Mouse (Mus musculus): ENCODE measurements around the gene Hopx. TPM values are rescaled to one million over a fixed set of nuclear protein-coding genes. Genes with fewer than 3 reads are reported as not detected.
A peak's percentile ranks its signal among the peaks of the same experiment; 100 is the strongest.
"Not testable (repeated sequence)": the region's sequence is repeated elsewhere in the genome, so short reads cannot be mapped to it uniquely, and the experiment has no call there.

Hopx gene
- polyA plus RNA-seq, 1 experiment from 2014 or later: 2.4 TPM

DNA sequence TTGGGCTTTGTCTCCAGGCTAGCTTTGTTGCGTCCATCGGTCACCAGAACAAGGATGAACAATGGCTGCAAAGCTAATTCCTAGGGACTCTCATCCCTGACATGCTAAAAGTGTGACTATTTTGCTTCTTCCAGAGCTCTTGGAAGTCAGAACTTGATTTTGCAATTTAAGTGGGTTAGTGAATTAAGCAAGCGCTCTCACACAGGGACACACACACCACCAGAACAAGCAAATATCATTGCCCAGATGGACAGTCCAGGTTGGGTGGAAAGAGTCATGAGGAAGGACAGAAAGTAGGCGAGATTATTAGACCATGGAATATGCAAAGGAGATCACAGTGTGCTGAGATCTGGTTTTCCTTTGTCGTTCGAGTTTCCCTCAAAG, 14.9 kb downstream of the Hopx start:
- DNase-seq (no peak), ATAC-seq (ENCODE audit: insufficient read depth) (no peak)
- peaks cover 4% of the 10 kb centered on the region; the same call in 1 of the 2 replicates for H3K4me1 ChIP-seq (ENCODE audit: insufficient read depth)
- H3K27ac ChIP-seq (ENCODE audit: low read depth): no peak overlapping the region
- H3K9ac ChIP-seq: no peak overlapping the region
- no peaks in the 10 kb centered on the region for H3K36me3 ChIP-seq (ENCODE audit: insufficient read depth)
- no peak for TF ChIP-seq CTCF (IDR thresholded peaks at IDR 0.05; ENCODE audit: low read depth)
- H3K9me3 ChIP-seq (ENCODE audit: low read depth, low read length): no peaks in the 10 kb centered on the region
- WGBS: 88% methylated on average over 6 of the region's 6 CpGs
- no peak overlapping the region for H3K4me3 ChIP-seq (ENCODE audit: low read depth, low read length)
- H3K27me3 ChIP-seq (ENCODE audit: insufficient read depth, low read length): no peaks in the 10 kb centered on the region
- H3K4me2 ChIP-seq: no peak overlapping the region

DNA sequence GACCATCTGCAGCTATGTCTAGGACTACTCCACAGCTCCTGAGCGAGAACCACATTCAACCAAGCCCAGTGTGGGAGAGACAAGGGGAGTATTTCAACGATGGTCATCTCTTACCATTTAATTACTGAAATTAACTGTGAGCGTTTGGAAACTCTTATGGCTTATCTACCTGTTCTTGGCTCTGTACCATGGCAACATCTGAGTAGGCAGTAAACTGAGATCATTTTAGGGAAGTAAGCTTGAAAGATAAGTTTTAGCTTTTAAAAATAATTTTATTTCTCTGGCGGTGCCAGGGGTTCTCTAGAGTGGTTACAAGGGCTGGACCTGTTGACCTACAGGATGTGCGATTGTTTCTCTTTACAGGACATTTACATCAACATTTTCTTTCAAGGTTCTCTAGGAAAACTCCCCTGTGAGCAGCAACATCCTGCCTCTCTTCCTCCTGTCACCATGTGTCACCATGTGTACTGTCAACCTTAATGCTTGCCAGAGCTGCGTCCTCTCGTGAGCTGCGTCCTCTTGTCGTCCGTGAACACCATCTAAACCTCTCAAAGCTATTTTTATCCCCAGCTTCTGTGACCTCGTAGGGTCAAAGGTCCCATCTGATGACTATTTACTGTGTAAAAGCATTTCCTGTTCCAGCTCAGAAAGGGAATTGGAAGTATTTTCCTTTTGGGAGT, 15.5 kb downstream of the Hopx start:
- no peak overlapping the region for H3K4me3 ChIP-seq (ENCODE audit: low read depth, low read length)
- WGBS: 47% methylated on average over 11 of the region's 11 CpGs
- TF ChIP-seq CTCF (IDR thresholded peaks at IDR 0.05; ENCODE audit: low read depth): no peak
- H3K4me2 ChIP-seq: no peak overlapping the region
- H3K27ac ChIP-seq (ENCODE audit: low read depth): no peak overlapping the region
- peak; percentile 49 for DNase-seq
- no peak overlapping the region for H3K9ac ChIP-seq
- peaks cover 4% of the 10 kb centered on the region; the same call in 1 of the 2 replicates for H3K4me1 ChIP-seq (ENCODE audit: insufficient read depth)
- no peaks in the 10 kb centered on the region for H3K27me3 ChIP-seq (ENCODE audit: insufficient read depth, low read length)
- no peaks in the 10 kb centered on the region for H3K36me3 ChIP-seq (ENCODE audit: insufficient read depth)
- no peaks in the 10 kb centered on the region for H3K9me3 ChIP-seq (ENCODE audit: low read depth, low read length)
- ATAC-seq (ENCODE audit: insufficient read depth): no peak

DNA sequence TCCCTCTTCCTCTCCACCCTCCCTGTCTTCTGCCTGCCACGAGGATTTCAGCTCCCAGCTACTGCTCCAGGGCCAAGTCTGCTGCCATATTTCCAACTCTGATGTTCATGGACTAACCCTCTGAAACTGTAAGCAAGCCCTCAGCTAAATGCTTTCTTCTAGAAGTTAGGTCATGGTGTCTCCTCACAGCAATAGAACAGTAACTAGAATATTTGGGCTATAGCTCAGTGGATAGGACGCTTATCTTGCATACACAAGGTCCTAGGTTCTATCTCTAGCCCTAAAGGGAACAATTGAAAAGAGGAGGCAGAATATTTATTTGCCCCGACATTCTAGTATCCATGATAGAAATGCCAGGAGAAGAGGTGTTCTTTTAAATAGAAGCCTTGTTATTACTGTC, 16.0 kb downstream of the Hopx start:
- no peak for DNase-seq
- H3K4me1 ChIP-seq (ENCODE audit: insufficient read depth): peaks cover 4% of the 10 kb centered on the region; the same call in 1 of the 2 replicates
- H3K9me3 ChIP-seq (ENCODE audit: low read depth, low read length): no peaks in the 10 kb centered on the region
- no peak overlapping the region for H3K4me3 ChIP-seq (ENCODE audit: low read depth, low read length)
- 86% methylated on average over 3 of the region's 3 CpGs for WGBS
- no peak for ATAC-seq (ENCODE audit: insufficient read depth)
- TF ChIP-seq CTCF (IDR thresholded peaks at IDR 0.05; ENCODE audit: low read depth): no peak
- no peak overlapping the region for H3K27ac ChIP-seq (ENCODE audit: low read depth)
- H3K4me2 ChIP-seq: no peak overlapping the region
- H3K36me3 ChIP-seq (ENCODE audit: insufficient read depth): no peaks in the 10 kb centered on the region
- H3K9ac ChIP-seq: no peak overlapping the region
- H3K27me3 ChIP-seq (ENCODE audit: insufficient read depth, low read length): no peaks in the 10 kb centered on the region

DNA sequence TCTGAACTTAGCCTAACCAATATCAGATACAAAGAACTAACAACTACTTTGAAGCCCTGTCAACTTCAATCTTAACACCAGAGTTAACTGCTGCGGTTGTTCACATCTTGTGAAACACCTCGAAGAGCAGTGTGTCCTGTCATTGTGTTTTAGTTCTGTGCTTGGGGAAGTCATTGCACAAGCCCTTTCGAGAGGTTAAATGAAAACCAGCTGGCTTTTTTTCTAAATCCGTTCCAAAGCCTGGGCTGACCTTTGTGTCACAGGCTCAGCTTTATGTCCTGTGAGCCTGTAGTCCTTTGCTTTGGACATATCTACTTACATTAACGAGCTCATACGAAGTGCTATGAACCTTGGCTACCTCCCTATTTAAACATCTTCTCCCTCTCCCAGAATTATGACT, 17.2 kb downstream of the Hopx start:
- no peak overlapping the region for H3K9ac ChIP-seq
- no peak overlapping the region for H3K27ac ChIP-seq (ENCODE audit: low read depth)
- no peaks in the 10 kb centered on the region for H3K9me3 ChIP-seq (ENCODE audit: low read depth, low read length)
- H3K36me3 ChIP-seq (ENCODE audit: insufficient read depth): no peaks in the 10 kb centered on the region
- TF ChIP-seq CTCF (IDR thresholded peaks at IDR 0.05; ENCODE audit: low read depth): no peak
- no peaks in the 10 kb centered on the region for H3K27me3 ChIP-seq (ENCODE audit: insufficient read depth, low read length)
- ATAC-seq (ENCODE audit: insufficient read depth): no peak
- no peak overlapping the region for H3K4me2 ChIP-seq
- no peak overlapping the region for H3K4me3 ChIP-seq (ENCODE audit: low read depth, low read length)
- 45% methylated on average over 6 of the region's 6 CpGs for WGBS
- peaks cover 4% of the 10 kb centered on the region; the same call in 1 of the 2 replicates for H3K4me1 ChIP-seq (ENCODE audit: insufficient read depth)
- no peak for DNase-seq

DNA sequence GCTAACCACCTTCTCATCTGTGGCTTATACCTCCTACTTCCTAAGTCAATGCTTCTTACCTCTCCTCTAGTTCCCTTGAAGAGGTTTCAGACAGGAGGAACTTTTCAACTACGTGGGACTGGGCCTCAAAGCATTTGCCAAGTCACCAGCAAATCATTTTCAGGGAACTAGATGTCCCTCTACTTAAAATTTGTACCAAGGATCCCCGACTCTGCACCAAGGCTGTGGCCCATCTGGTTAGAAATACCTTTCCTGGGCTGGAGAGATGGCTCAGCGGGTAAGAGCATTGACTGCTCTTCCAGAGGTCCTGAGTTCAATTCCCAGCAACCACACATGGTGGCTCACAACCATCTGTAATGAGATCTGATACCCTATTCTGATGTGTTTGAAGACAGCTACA, 18.7 kb downstream of the Hopx start:
- ATAC-seq (ENCODE audit: insufficient read depth); H3K9ac ChIP-seq; H3K36me3 ChIP-seq (ENCODE audit: insufficient read depth); H3K27ac ChIP-seq (ENCODE audit: low read depth); H3K4me2 ChIP-seq; DNase-seq; H3K4me1 ChIP-seq (ENCODE audit: insufficient read depth); H3K9me3 ChIP-seq (ENCODE audit: low read depth, low read length); H3K4me3 ChIP-seq (ENCODE audit: low read depth, low read length); H3K27me3 ChIP-seq (ENCODE audit: insufficient read depth, low read length): not testable (repeated sequence)
- WGBS: 86% methylated on average over 3 of the region's 3 CpGs

DNA sequence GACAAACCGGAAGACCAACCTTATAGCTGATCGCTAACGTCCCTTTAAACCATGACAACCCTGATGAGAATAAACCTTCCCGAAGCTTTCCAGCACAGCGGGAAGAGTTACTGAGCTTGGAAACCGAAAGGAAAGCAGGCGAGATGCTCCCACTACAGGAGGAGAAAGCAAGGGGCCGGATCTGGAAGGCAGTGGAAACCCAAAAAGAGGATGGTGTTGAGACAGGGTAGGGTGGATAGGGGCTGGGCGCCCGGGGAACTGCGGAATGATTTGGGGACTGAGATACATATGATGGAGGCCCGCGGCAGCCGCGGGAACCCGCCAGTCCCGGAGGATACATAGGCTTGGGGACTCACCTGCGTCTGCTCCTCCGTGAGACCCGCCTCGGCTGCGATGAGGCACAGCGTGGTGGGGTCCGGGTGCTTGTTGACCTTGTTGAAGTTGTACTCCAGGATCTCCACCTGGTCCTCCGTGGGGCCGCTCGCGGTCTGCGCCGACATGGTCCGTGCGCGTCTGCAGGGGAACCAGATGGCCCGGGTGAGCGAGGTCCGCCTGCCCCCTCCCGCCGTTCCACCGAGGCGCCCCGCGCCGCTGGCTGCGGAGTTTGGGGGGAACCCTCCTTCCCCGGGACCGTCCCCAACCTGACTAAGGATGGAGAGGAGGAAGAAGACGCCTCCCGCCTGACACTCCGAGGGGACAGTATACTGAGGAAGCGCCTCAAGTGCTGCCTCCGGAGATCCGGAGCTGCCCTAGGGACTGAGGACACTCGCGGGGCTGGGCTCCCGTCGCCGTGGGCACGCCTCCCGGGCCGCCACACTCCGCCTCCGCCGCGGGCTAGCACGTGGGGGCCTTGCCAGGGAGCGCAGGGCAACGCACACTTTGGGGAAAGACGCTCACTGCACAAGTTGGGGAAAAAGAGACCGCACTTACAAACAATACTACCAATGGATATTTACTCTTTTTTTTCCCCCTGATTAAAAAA, 20.1 kb downstream of the Hopx start:
- under 1% methylated on average over 69 of the region's 69 CpGs for WGBS
- Histone ChIP-seq H3K4me2 (peak overlapping the region; percentile 96), H3K36me3 (ENCODE audit: insufficient read depth) (no peaks in the 10 kb centered on the region), H3K27me3 (ENCODE audit: insufficient read depth, low read length) (no peaks in the 10 kb centered on the region), H3K27ac (ENCODE audit: low read depth) (no peak overlapping the region), H3K4me1 (ENCODE audit: insufficient read depth) (peaks cover 4% of the 10 kb centered on the region; the same call in 1 of the 2 replicates), H3K4me3 (ENCODE audit: low read depth, low read length) (peak overlapping the region; percentile 60), H3K9ac (peak overlapping the region; percentile 65), H3K9me3 (ENCODE audit: low read depth, low read length) (no peaks in the 10 kb centered on the region)
- TF ChIP-seq CTCF (IDR thresholded peaks at IDR 0.05; ENCODE audit: low read depth): no peak
- ATAC-seq (ENCODE audit: insufficient read depth): peak; percentile 89
- peak; percentile 81 for DNase-seq

DNA sequence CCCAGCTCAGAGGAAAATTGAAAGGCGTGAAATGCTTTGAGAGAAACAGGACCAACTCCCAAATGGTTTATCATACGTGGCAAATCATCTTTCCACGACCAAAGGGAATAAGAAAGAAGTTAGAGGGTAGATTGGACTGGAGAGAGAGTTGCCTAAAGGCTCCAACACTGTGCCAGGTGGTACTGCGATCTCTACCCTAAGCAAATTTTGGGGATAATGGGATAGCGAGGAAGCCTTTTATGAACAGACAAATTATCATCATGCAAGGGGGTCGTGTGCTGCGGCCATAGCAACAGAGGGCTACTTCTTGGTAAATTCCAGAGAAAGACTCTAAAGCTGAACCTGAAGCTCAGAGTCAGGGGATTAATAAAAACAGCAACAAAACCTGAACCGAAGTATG, 21.0 kb downstream of the Hopx start:
- Histone ChIP-seq H3K27me3 (ENCODE audit: insufficient read depth, low read length) (no peaks in the 10 kb centered on the region), H3K4me1 (ENCODE audit: insufficient read depth) (0 out of 2 replicates have a peak, but pooled peaks cover 2% of the 10 kb centered on the region), H3K9me3 (ENCODE audit: low read depth, low read length) (no peaks in the 10 kb centered on the region), H3K4me2 (peak overlapping the region; percentile 96), H3K36me3 (ENCODE audit: insufficient read depth) (no peaks in the 10 kb centered on the region), H3K27ac (ENCODE audit: low read depth) (no peak overlapping the region), H3K4me3 (ENCODE audit: low read depth, low read length) (peak overlapping the region; percentile 60), H3K9ac (peak overlapping the region; percentile 65; the same call in 1 of the 2 replicates)
- ATAC-seq (ENCODE audit: insufficient read depth): no peak
- no peak for TF ChIP-seq CTCF (IDR thresholded peaks at IDR 0.05; ENCODE audit: low read depth)
- no peak for DNase-seq
- WGBS: 37% methylated on average over 8 of the region's 8 CpGs
